Mouse (Mus musculus): Measurements from ENCODE around the gene Zfp217. TPM values are rescaled to one million over a fixed set of nuclear protein-coding genes. Genes with fewer than 3 reads are reported as not detected.
"Not testable (repeated sequence)": the region's sequence is repeated elsewhere in the genome, so short reads cannot be mapped to it uniquely, and the experiment has no call there.

The Zfp217 gene
- polyA plus RNA-seq (2015; fragmentation: Nextera tagmentation; extraction: Ambion mirVana): 3.3 and 3.7 TPM in 2 replicates

DNA sequence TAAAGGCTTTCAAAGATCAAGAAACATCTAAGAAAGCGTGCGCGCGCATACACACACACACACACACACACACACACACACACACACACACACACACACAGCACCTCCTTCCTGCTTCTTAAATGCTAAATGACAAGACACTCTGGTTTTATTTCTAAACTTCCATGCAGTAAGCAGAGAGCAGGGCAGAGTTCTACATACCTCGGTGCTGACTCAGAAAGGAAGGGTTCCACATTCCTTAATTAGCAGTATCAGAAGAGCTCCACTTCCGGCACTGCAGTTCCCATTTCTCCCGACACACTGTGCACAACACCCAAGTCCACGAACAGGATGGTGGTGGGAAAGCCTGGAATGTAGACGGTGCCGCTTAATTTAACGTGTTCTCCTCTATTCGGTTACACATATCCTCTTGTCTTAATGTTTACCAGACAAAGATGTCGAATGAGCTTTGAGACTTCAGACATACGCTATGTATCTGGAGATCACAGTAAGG is at the start of gene Zfp217:
Gene Zfp217 (minus strand): TSS at position 443 of the 493 bp plus-strand sequence.
- WGBS: 31% methylated on average over 14 of the region's 14 CpGs
- peak within 1 kb of the TSS; percentile 59 for H3K27ac ChIP-seq
- ATAC-seq: peak; percentile 90
- no peak within 1 kb of the TSS for H3K9ac ChIP-seq
- H3K9me3 ChIP-seq: no peaks in the 10 kb centered on the region
- no peaks in the 10 kb centered on the region for H3K27me3 ChIP-seq (replicated peaks)
- peaks cover 12% of the 10 kb centered on the region; the same call in 1 of the 2 replicates for H3K4me1 ChIP-seq (replicated peaks)
- peak within 1 kb of the TSS; percentile 35 for H3K4me2 ChIP-seq (replicated peaks)
- H3K36me3 ChIP-seq: no peaks in the 10 kb centered on the region
- no peak within 1 kb of the TSS for H3K4me3 ChIP-seq (replicated peaks)

DNA sequence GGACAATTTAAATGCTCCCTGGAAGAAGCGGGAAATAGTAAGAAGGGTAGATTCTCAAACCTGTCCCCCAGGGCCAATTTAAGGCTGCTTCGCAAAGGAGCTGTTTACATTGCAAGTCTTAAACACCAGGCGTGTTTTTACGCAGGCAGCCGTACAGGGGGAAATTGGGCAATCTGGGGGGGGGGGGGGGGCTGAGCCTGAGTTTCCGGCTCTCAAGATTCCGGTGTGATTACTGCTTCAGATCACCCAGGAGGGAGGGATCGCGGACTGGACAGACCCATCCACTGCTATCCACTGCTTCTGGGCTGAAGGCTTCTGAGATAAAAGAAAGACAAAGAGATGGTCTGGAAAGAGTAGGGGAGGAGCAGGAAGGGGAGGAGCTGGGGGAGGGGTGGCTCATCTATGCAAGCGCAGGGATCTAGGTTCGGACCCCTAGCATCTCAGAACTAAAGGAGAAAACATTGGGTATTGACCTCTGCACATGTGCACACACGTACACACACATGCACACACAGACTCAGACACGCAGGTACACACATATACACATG is 47.7 kb upstream of the Zfp217 start:
- no peaks in the 10 kb centered on the region for H3K36me3 ChIP-seq
- H3K4me3 ChIP-seq (replicated peaks): no peak overlapping the region
- H3K9ac ChIP-seq: no peak overlapping the region
- no peaks in the 10 kb centered on the region for H3K27me3 ChIP-seq (replicated peaks)
- H3K4me2 ChIP-seq (replicated peaks): no peak overlapping the region
- H3K27ac ChIP-seq: no peak overlapping the region
- no peak for ATAC-seq
- H3K4me1 ChIP-seq (replicated peaks): 0 out of 2 replicates have a peak, but pooled peaks cover 9% of the 10 kb centered on the region
- H3K9me3 ChIP-seq: no peaks in the 10 kb centered on the region
- WGBS: 67% methylated on average over 12 of the region's 13 CpGs

DNA sequence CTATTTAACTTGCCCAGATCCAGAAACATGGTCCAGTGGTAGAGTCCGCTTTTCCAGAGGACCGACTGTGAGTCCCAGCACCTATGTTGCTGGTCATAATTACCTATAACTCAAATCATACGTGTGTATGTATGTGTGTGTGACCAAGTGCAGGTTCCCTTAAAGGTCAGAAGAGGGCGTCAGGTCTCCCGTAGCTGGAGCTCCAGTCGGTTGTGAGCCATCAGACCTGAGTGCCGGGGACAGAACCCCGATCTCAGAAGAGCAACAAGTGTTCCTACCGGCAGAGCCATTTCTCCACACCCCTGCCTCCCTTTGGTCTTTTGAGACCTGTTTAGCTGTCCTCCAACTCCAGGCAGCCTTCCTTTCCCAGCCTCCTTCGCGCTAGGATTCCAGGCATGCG is 46.9 kb upstream of the Zfp217 start:
- WGBS: 93% methylated on average over 12 of the region's 12 CpGs
- no peak for ATAC-seq
- Histone ChIP-seq H3K4me3 (replicated peaks) (no peak overlapping the region), H3K27ac (no peak overlapping the region), H3K9me3 (no peaks in the 10 kb centered on the region), H3K27me3 (replicated peaks) (no peaks in the 10 kb centered on the region), H3K4me1 (replicated peaks) (0 out of 2 replicates have a peak, but pooled peaks cover 9% of the 10 kb centered on the region), H3K9ac (no peak overlapping the region), H3K36me3 (no peaks in the 10 kb centered on the region), H3K4me2 (replicated peaks) (no peak overlapping the region)

DNA sequence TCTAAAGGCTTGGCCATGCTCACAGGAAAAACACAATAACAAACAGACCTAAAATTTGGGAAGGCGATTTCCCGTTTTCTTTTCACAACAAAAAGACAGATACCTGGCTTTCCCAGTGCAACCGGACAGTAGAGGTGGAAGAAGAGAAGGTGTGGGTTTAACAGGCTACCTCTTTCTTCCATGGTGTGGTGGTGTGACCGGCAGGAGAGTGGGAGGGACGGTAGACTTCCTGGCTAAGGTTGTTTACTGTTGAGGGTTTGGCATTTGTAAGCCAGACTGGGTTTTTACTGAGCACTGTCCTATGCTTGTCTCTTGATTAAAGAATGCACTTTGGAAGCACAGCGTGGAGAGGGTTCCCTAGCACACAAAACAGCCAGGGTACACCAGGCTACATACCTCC is 45.9 kb upstream of the Zfp217 start:
- H3K9me3 ChIP-seq: no peaks in the 10 kb centered on the region
- WGBS: 44% methylated on average over 6 of the region's 6 CpGs
- no peaks in the 10 kb centered on the region for H3K27me3 ChIP-seq (replicated peaks)
- H3K4me1 ChIP-seq (replicated peaks): 0 out of 2 replicates have a peak, but pooled peaks cover 9% of the 10 kb centered on the region
- ATAC-seq: no peak
- H3K4me3 ChIP-seq (replicated peaks): no peak overlapping the region
- peak overlapping the region; percentile 47 for H3K4me2 ChIP-seq (replicated peaks)
- H3K36me3 ChIP-seq: no peaks in the 10 kb centered on the region
- no peak overlapping the region for H3K9ac ChIP-seq
- H3K27ac ChIP-seq: peak overlapping the region; percentile 36; the same call in 1 of the 2 replicates

DNA sequence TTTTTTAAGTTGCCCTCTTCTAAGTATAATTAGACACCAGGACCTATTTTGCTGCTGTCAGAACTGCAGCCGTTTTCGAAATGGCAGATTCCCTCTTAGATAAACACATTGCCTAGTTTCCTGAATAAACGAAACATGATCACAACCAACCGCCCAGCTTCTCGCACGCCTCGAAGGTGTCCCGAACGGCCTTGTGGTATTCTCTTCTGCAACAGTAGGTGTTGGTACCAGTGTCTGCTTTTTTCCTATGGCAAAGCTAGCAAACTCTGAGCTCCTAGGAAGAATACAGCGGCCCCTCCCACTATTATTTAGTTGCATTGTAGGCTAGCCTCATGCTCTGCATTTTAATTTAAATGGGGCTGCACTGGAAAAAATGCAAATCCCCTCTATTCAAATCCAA is 45.3 kb upstream of the Zfp217 start:
- Histone ChIP-seq H3K9me3 (no peaks in the 10 kb centered on the region), H3K27ac (peak overlapping the region; percentile 59), H3K4me3 (replicated peaks) (no peak overlapping the region), H3K36me3 (no peaks in the 10 kb centered on the region), H3K4me2 (replicated peaks) (peak overlapping the region; percentile 47), H3K27me3 (replicated peaks) (no peaks in the 10 kb centered on the region), H3K9ac (no peak overlapping the region), H3K4me1 (replicated peaks) (0 out of 2 replicates have a peak, but pooled peaks cover 9% of the 10 kb centered on the region)
- peak; percentile 18; the same call in 1 of the 2 replicates for ATAC-seq
- 5% methylated on average over 10 of the region's 10 CpGs for WGBS

DNA sequence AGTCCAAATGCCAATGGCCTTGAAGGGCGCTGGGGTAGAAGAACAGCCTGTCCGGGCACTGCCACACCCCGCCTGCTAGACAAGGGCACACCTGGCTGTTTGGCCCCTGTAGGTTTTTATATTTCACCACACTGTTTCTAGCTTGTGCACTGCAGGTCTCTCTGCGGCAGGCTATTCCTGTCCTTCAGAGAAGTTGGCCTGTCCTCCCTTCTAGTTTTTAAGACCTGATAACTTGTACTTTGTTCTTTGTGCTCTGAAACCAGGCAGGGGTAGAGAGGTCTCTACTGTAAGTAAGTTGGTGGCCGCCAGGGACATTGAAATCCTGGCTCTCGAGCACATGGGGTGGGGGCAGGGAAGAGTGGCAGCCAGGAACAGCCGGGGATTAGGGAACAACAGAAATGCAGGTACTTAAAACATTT is 44.8 kb upstream of the Zfp217 start:
- peak; percentile 81 for ATAC-seq
- H3K27me3 ChIP-seq (replicated peaks): no peaks in the 10 kb centered on the region
- no peaks in the 10 kb centered on the region for H3K9me3 ChIP-seq
- H3K27ac ChIP-seq: peak overlapping the region; percentile 59
- H3K4me1 ChIP-seq (replicated peaks): 0 out of 2 replicates have a peak, but pooled peaks cover 9% of the 10 kb centered on the region
- H3K4me3 ChIP-seq (replicated peaks): no peak overlapping the region
- no peaks in the 10 kb centered on the region for H3K36me3 ChIP-seq
- peak overlapping the region; percentile 47 for H3K4me2 ChIP-seq (replicated peaks)
- 30% methylated on average over 7 of the region's 7 CpGs for WGBS
- no peak overlapping the region for H3K9ac ChIP-seq

DNA sequence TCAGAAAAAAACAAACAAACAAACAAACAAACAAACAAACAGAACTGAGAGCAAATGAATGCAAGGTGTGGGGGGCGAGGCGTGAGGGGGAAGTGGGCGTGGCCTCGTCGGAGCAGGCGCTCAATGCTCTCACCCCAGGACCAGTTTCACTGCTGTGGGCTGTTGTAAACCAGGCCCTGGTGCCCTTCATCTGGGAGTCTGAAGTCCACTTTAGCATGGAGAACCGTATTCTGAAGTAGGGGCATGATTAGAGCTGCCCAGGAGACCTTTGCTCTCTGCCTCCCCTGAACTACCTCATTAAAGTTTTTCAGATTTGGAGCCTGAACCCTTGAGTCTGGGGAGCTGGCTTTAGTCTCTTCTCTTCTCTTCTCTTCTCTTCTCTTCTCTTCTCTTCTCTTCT is 40.8 kb upstream of the Zfp217 start:
- Histone ChIP-seq H3K4me3 (replicated peaks) (no peak overlapping the region), H3K4me1 (replicated peaks) (0 out of 2 replicates have a peak, but pooled peaks cover 12% of the 10 kb centered on the region), H3K27ac (no peak overlapping the region), H3K4me2 (replicated peaks) (no peak overlapping the region), H3K27me3 (replicated peaks) (no peaks in the 10 kb centered on the region), H3K9me3 (no peaks in the 10 kb centered on the region), H3K9ac (no peak overlapping the region), H3K36me3 (no peaks in the 10 kb centered on the region)
- 59% methylated on average over 7 of the region's 7 CpGs for WGBS
- ATAC-seq: peak; percentile 68

DNA sequence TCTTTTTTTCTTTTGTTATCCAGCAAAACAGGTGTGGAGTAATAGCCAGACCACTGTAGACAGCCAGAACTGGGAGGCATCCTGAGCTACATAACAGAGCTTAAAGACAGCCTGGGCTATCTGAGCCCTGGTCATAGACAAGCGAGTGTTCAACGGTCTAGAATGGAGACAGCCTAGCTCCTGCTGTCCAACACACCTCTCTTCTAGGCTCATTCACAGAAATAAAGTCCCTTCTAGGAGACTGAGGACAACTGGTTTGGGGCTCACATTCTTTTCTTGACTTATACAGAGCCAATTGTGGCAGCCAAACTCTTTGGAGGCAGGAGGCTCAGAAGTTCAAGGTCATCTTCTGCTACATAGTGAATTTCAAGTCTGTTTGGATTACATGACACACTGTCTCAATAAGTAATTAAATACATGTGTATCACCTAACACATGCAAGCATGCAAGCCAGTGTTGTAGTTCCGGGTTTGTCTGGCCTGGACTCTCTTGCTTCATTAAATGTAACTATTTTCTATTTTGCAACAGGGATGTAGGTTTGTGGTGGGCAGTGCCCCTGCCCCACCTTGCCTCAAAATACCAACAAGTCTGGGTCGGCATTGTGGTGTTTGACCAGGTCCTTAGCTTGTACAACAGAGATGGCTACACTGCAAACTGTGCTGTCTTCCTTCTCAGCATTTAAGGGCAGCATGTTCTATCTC is 37.4 kb upstream of the Zfp217 start:
- Histone ChIP-seq H3K4me3 (replicated peaks) (peak overlapping the region; percentile 43; the same call in 1 of the 2 replicates), H3K4me1 (replicated peaks) (0 out of 2 replicates have a peak, but pooled peaks cover 10% of the 10 kb centered on the region), H3K27me3 (replicated peaks) (no peaks in the 10 kb centered on the region), H3K36me3 (no peaks in the 10 kb centered on the region), H3K9ac (no peak overlapping the region), H3K4me2 (replicated peaks) (peak overlapping the region; percentile 68), H3K27ac (peak overlapping the region; percentile 81), H3K9me3 (no peaks in the 10 kb centered on the region)
- 61% methylated on average over 4 of the region's 4 CpGs for WGBS
- 0 out of 2 replicates have a peak, but pooled peaks have one; percentile 31 for ATAC-seq

DNA sequence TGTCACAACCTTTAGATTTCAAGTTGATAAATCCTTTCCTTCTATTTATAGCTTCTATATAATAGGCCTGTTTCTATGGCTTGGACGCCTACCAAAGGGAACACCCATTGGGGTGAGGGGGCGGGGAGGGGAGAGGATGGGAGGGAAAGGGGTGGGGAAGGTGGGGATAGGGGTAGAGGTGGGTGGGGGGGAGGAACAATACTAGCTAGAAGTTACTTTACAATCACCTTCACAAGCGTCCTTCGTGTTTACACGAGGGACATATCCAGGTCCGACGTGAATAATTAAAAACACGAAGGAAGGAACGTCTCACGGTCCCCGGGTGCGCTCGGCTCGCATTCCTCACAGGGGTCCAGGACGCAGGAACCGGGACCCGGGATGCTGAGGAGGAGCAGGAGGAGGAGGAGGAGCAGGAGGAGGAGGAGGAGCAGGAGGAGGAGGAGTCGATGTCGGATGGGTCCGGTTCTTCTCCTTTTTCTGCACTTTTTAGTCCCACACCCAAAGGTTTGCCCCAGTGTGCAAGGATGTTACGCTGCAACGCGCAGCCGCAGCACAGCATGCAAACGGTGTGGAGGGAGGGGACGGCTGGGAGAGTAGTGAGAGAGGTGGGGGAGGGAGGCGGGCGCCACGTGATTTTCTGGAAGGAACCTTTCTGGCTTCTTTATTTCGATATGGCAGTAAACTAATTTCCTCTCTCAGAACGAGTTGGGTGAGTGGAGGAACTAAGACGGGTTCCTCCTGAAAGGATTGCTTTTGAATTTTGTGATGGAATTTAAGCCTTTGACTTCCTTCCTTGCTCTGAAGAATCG is 36.5 kb upstream of the Zfp217 start:
- H3K9ac ChIP-seq: peak overlapping the region; percentile 37
- H3K9me3 ChIP-seq: no peaks in the 10 kb centered on the region
- H3K4me1 ChIP-seq (replicated peaks): 0 out of 2 replicates have a peak, but pooled peaks cover 10% of the 10 kb centered on the region
- peak overlapping the region; percentile 43 for H3K4me3 ChIP-seq (replicated peaks)
- peak overlapping the region; percentile 68 for H3K4me2 ChIP-seq (replicated peaks)
- H3K27me3 ChIP-seq (replicated peaks): no peaks in the 10 kb centered on the region
- ATAC-seq: peak; percentile 86
- H3K36me3 ChIP-seq: no peaks in the 10 kb centered on the region
- 1% methylated on average over 33 of the region's 33 CpGs for WGBS
- H3K27ac ChIP-seq: peak overlapping the region; percentile 81

DNA sequence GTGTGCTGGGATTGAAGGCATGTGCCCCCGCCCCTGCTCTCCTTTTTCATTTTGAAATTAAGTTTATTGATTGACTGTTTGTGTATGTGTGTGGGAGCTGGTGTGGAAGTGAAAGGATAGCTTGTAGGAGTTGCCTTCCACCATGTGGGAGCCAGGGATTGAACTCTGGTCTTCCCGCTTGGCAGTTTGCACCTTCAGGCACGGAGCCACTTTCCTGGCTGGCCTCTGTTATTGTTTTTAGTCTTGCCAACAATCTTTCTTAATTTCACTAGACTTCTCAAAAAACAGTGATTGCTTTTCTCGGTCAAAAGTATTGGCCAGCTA is 35.9 kb upstream of the Zfp217 start:
- no peaks in the 10 kb centered on the region for H3K36me3 ChIP-seq
- WGBS: 63% methylated on average over 4 of the region's 4 CpGs
- H3K9me3 ChIP-seq: no peaks in the 10 kb centered on the region
- no peak for ATAC-seq
- no peaks in the 10 kb centered on the region for H3K27me3 ChIP-seq (replicated peaks)
- peak overlapping the region; percentile 43; the same call in 1 of the 2 replicates for H3K4me3 ChIP-seq (replicated peaks)
- peak overlapping the region; percentile 68 for H3K4me2 ChIP-seq (replicated peaks)
- peak overlapping the region; percentile 51 for H3K27ac ChIP-seq
- 0 out of 2 replicates have a peak, but pooled peaks cover 10% of the 10 kb centered on the region for H3K4me1 ChIP-seq (replicated peaks)
- H3K9ac ChIP-seq: no peak overlapping the region

DNA sequence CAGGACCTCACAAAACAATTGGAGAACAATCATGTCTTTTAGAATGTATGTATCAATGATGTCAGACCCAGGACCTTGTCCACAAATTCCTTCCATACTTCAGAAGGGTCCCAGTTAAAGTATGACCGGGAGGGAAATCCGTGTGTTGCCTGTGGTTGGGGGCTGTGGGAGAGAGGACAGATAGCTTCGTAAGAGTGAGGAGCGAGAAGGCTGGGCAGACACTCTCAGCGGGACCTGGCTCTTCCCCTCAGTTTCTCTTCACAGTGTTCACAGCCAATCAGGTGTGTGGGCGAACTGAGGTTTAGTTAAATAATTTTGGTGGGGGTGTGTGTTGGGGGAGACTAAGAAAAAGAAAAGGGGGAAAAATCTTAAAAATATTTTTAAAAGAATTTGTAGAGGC is 34.0 kb upstream of the Zfp217 start:
- H3K9me3 ChIP-seq: no peaks in the 10 kb centered on the region
- H3K4me3 ChIP-seq (replicated peaks): no peak overlapping the region
- no peaks in the 10 kb centered on the region for H3K36me3 ChIP-seq
- H3K4me1 ChIP-seq (replicated peaks): peaks cover 18% of the 10 kb centered on the region; the same call in 1 of the 2 replicates
- 86% methylated on average over 6 of the region's 6 CpGs for WGBS
- no peak for ATAC-seq
- H3K27ac ChIP-seq: no peak overlapping the region
- no peak overlapping the region for H3K4me2 ChIP-seq (replicated peaks)
- no peaks in the 10 kb centered on the region for H3K27me3 ChIP-seq (replicated peaks)
- H3K9ac ChIP-seq: no peak overlapping the region

DNA sequence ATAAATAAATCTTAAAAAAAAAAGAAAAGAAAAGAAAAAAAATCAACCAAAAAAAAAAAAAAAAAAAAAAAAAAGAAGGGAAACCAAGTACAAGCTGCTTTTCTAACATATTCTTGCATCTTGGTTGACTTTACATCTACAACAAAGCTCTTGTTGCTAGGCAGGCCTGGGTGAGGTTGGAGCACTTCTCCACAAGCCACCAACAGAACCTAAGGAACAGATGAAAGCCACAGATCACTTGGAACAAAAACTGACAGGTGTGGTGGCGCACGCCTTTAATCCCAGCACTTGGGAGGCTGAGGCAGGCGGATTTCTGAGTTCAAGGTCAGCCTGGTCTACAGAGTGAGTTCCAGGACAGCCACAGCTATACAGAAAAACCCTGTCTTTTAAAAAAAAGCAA is 32.9 kb upstream of the Zfp217 start:
- not testable (repeated sequence) for ATAC-seq; H3K4me2 ChIP-seq (replicated peaks); H3K27ac ChIP-seq; H3K27me3 ChIP-seq (replicated peaks); H3K9ac ChIP-seq; H3K9me3 ChIP-seq; H3K36me3 ChIP-seq; H3K4me3 ChIP-seq (replicated peaks)
- 95% methylated on average over 3 of the region's 3 CpGs for WGBS
- peaks cover 26% of the 10 kb centered on the region for H3K4me1 ChIP-seq (replicated peaks)
